Mouse (Mus musculus) bone marrow, adult 2 months (tissue): ENCODE data around the gene Alcam.

Experiments used
- CTCF ChIP-seq: fragments of 200-500 bp; IDR thresholded peaks from 2 replicates; pipeline ENCODE4 v1.5.1; 2011; ENCODE audit warnings: low read length, control low read depth; ENCODE audit not compliant: control insufficient read depth, insufficient read depth
- POLR2A ChIP-seq: fragments of 200-500 bp; IDR thresholded peaks from 2 replicates; pipeline ENCODE4 v1.6.1; 2011; ENCODE audit warnings: low read depth, mild to moderate bottlenecking, control low read depth, low read length, borderline replicate concordance; ENCODE audit not compliant: control insufficient read depth

- TF ChIP-seq POLR2A (no peak), CTCF (no peak)
Observed at GRCm38 (mm10) chr16:52498757-52499335, 45.0 kb upstream of the Alcam start.
